ENCODE assay signal across 13 mouse cellular contexts in the genomic region with DNA sequence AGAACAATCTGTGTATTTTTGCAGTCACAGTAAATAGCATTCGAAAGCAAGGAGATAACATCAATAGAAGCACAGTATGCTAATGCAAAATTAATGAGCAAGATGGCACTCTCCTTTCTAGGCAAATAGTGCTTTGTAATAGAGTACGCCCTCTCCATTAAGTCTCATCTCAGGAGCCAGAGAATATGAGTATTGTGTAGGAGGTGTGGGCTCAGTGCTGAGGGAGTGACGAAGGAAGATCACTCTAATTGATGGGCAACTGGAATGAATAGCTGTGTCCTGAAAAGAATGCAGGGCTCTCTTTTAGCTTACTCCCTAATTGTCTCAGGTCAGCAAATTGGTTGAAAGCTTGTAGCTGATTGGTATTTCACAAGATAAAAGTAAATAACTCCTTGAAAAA.
"Had no signal": no experiment of that assay in that cellular context is flagged by ENCODE, and none has a peak within 500 bp of the region (broad histone marks: within the 10 kb centered on the region; RNA-seq: fewer than 3 reads in every experiment).

No protein-coding gene starts in this region.

- H3K9ac ChIP-seq: limb, embryonic 13.5 days; liver, embryonic 15.5 days; lung, embryonic 14.5 days had no signal

- H3K4me3 ChIP-seq: limb, embryonic 13.5 days; liver, embryonic 15.5 days; midbrain, embryonic 10.5 days had no signal

- H3K27ac ChIP-seq: limb, embryonic 13.5 days; liver, embryonic 15.5 days; midbrain, embryonic 10.5 days had no signal

- DNase-seq: kidney, adult 9 months; kidney, postnatal 10 days; left cerebral cortex, postnatal 4 days; lung, embryonic 14.5 days; lung, postnatal 10 days; lung, postnatal 4 days; right cerebral cortex, adult 18-20 months; right cerebral cortex, postnatal 25 days; thymus, postnatal 36 days had no signal

- ATAC-seq: midbrain, embryonic 16.5 days had no signal

- H3K4me1 ChIP-seq: limb, embryonic 13.5 days; liver, embryonic 15.5 days; midbrain, embryonic 10.5 days had no signal

- H3K36me3 ChIP-seq: limb, embryonic 13.5 days; liver, embryonic 15.5 days; midbrain, embryonic 10.5 days had no signal

- H3K9me3 ChIP-seq: limb, embryonic 13.5 days; liver, embryonic 15.5 days; midbrain, embryonic 10.5 days had no signal

- H3K4me2 ChIP-seq: limb, embryonic 13.5 days; liver, embryonic 15.5 days; lung, embryonic 14.5 days had no signal

- H3K27me3 ChIP-seq: limb, embryonic 13.5 days; liver, embryonic 15.5 days had no signal
